Mouse (Mus musculus) natural killer cell, adult 2 months (primary cell): ENCODE data around the gene Frmpd2.

Source experiments
- DNase-seq, 2 experiments: peaks; one replicate each; pipeline ENCODE4 v3.0.0; 2022; ENCODE audit warnings: low spot score in 2 of 2

Frmpd2 gene

GRCm38 (mm10) chr14:33607431-33607830, 135.9 kb downstream of the Frmpd2 start:
- no peak for DNase-seq
